Mouse (Mus musculus): Measurements from ENCODE around the gene Klf2. TPM values are rescaled to one million over a fixed set of nuclear protein-coding genes. Genes with fewer than 3 reads are reported as not detected.

Klf2 gene
- polyA plus RNA-seq (2014; fragmentation: Illumina TruSeq; extraction: RNeasy Lipid Tissue Mini Kit (QIAGEN cat#74804); ENCODE audit: insufficient read depth, low read depth, low replicate concordance), result 209 TPM

DNA sequence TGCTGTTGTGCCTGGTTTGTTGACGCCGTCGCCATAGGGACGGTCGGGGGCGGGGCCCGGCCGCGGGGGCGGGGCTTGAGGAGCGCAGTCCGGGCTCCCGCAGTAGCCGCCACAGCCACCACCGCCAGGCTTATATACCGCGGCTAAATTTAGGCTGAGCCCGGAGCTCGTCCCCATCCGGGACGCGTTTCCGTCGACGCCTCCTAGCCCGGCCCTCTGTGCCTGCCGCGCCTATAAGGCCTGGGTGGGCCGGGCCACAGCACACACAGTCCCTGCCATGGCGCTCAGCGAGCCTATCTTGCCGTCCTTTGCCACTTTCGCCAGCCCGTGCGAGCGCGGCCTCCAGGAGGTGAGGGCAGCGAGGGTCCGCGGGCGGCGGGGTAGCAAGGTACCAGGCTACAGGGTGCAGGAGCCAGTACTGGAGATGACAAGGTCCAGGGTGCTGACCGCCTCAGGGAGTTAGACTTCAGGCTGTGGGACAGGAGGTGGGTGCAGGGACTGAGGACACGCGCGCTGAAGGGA is at the start of gene Klf2:
Gene Klf2 (plus strand): TSS at position 233 of the 522 bp plus-strand sequence.

DNA sequence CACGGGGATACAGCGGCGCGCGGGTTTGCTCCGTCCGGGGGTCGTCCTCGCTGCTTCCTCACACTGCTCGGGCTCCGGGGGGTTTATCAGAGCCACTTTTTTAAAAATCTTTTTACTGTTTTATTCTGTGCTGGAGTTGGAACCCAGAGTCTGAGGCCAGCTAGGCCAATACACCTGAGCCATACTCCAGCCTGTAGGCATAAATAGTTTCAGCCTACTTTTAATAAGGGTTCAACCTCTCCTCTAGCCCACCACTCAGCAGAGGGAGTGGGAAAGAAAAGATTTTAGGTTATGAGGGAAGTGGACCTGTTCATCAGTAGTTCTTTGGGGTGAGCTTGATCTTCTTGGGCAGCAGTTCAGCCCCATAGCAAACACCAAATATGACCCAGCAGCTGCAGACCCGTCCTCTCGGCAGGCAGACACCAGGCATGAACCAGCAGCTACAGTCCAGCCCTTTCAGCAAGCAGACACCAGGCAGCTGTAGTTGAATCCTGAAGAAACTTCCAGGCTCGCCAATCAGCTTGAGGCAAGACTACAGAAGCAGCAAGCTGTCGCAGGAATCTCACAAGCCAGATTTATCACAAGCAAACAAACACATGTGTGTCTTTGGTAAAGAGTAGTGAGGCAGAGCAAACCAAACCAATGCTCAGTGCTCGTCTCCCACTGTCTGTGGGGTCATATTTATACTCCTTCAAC is 13.5 kb upstream of the Klf2 start, which contains the start of gene Gm10282:
Gene Gm10282 (minus strand): TSS at position 51 of the 696 bp plus-strand sequence.

Other genes with a start within 250 kb of the Klf2 start
- gene Olfr373, start 235.9 kb upstream of the Klf2 start, polyA plus RNA-seq (2014; fragmentation: Illumina TruSeq; extraction: RNeasy Lipid Tissue Mini Kit (QIAGEN cat#74804); ENCODE audit: insufficient read depth, low read depth, low replicate concordance), result not detected
- gene Olfr374, start 212.0 kb upstream of the Klf2 start, polyA plus RNA-seq (2014; fragmentation: Illumina TruSeq; extraction: RNeasy Lipid Tissue Mini Kit (QIAGEN cat#74804); ENCODE audit: insufficient read depth, low read depth, low replicate concordance), result not detected
- 317 TPM for gene Tpm4, start 184.1 kb upstream of the Klf2 start, polyA plus RNA-seq (2014; fragmentation: Illumina TruSeq; extraction: RNeasy Lipid Tissue Mini Kit (QIAGEN cat#74804); ENCODE audit: insufficient read depth, low read depth, low replicate concordance)
- 39.2 TPM for gene Rab8a, start 157.8 kb upstream of the Klf2 start, polyA plus RNA-seq (2014; fragmentation: Illumina TruSeq; extraction: RNeasy Lipid Tissue Mini Kit (QIAGEN cat#74804); ENCODE audit: insufficient read depth, low read depth, low replicate concordance)
- 1.3 TPM for gene Hsh2d, start 129.4 kb upstream of the Klf2 start, polyA plus RNA-seq (2014; fragmentation: Illumina TruSeq; extraction: RNeasy Lipid Tissue Mini Kit (QIAGEN cat#74804); ENCODE audit: insufficient read depth, low read depth, low replicate concordance)
- gene Cib3, start 106.2 kb upstream of the Klf2 start, polyA plus RNA-seq (2014; fragmentation: Illumina TruSeq; extraction: RNeasy Lipid Tissue Mini Kit (QIAGEN cat#74804); ENCODE audit: insufficient read depth, low read depth, low replicate concordance), result 0.62 TPM
- gene Gm11034, start 105.4 kb upstream of the Klf2 start, polyA plus RNA-seq (2014; fragmentation: Illumina TruSeq; extraction: RNeasy Lipid Tissue Mini Kit (QIAGEN cat#74804); ENCODE audit: insufficient read depth, low read depth, low replicate concordance), result not detected
- 64.0 TPM for gene Fam32a, start 99.3 kb upstream of the Klf2 start, polyA plus RNA-seq (2014; fragmentation: Illumina TruSeq; extraction: RNeasy Lipid Tissue Mini Kit (QIAGEN cat#74804); ENCODE audit: insufficient read depth, low read depth, low replicate concordance)
- 29.5 TPM for gene Ap1m1, start 79.0 kb upstream of the Klf2 start, polyA plus RNA-seq (2014; fragmentation: Illumina TruSeq; extraction: RNeasy Lipid Tissue Mini Kit (QIAGEN cat#74804); ENCODE audit: insufficient read depth, low read depth, low replicate concordance)
- gene Gm10282, start 13.8 kb upstream of the Klf2 start, polyA plus RNA-seq (2014; fragmentation: Illumina TruSeq; extraction: RNeasy Lipid Tissue Mini Kit (QIAGEN cat#74804); ENCODE audit: insufficient read depth, low read depth, low replicate concordance), result 2.8 TPM
- gene Eps15l1, start 102.4 kb downstream of the Klf2 start, polyA plus RNA-seq (2014; fragmentation: Illumina TruSeq; extraction: RNeasy Lipid Tissue Mini Kit (QIAGEN cat#74804); ENCODE audit: insufficient read depth, low read depth, low replicate concordance), result 16.6 TPM
- gene Calr3, start 124.8 kb downstream of the Klf2 start, polyA plus RNA-seq (2014; fragmentation: Illumina TruSeq; extraction: RNeasy Lipid Tissue Mini Kit (QIAGEN cat#74804); ENCODE audit: insufficient read depth, low read depth, low replicate concordance), result 1.7 TPM
- 3.9 TPM for gene 1700030K09Rik, start 124.8 kb downstream of the Klf2 start, polyA plus RNA-seq (2014; fragmentation: Illumina TruSeq; extraction: RNeasy Lipid Tissue Mini Kit (QIAGEN cat#74804); ENCODE audit: insufficient read depth, low read depth, low replicate concordance)
- gene Cherp, start 156.2 kb downstream of the Klf2 start, polyA plus RNA-seq (2014; fragmentation: Illumina TruSeq; extraction: RNeasy Lipid Tissue Mini Kit (QIAGEN cat#74804); ENCODE audit: insufficient read depth, low read depth, low replicate concordance), result 12.6 TPM
- 14.9 TPM for gene Slc35e1, start 173.6 kb downstream of the Klf2 start, polyA plus RNA-seq (2014; fragmentation: Illumina TruSeq; extraction: RNeasy Lipid Tissue Mini Kit (QIAGEN cat#74804); ENCODE audit: insufficient read depth, low read depth, low replicate concordance)
- 3.8 TPM for gene Med26, start 229.2 kb downstream of the Klf2 start, polyA plus RNA-seq (2014; fragmentation: Illumina TruSeq; extraction: RNeasy Lipid Tissue Mini Kit (QIAGEN cat#74804); ENCODE audit: insufficient read depth, low read depth, low replicate concordance)